Mouse (Mus musculus) C2C12 (cell line): ENCODE results near the gene Actl10. TPM values are rescaled to one million over a fixed set of nuclear protein-coding genes. Genes with fewer than 3 reads are reported as not detected.
A peak's percentile ranks its signal among the peaks of the same experiment; 100 is the strongest.

Experiments used
- H3K27me3 ChIP-seq: one replicate; pipeline ENCODE4 v1.6.1; 2011; ENCODE audit not compliant: control insufficient read depth, insufficient read depth, insufficient read length
- H3K36me3 ChIP-seq: one replicate; pipeline ENCODE4 v1.6.1; 2011; ENCODE audit not compliant: control insufficient read depth, insufficient read depth
- H3K4me3 ChIP-seq: one replicate; pipeline ENCODE4 v1.5.1; 2011; ENCODE audit warnings: mild to moderate bottlenecking, control low read depth; ENCODE audit not compliant: poor library complexity, insufficient read depth, severe bottlenecking
- H3K79me2 ChIP-seq: one replicate; pipeline ENCODE4 v1.6.1; 2011; ENCODE audit not compliant: control insufficient read depth, insufficient read depth
- H3K79me3 ChIP-seq: one replicate; pipeline ENCODE4 v1.6.1; 2011; ENCODE audit warnings: low read depth, control low read depth
- H3ac ChIP-seq: one replicate; pipeline ENCODE3; 2011; ENCODE audit warnings: low read depth; ENCODE audit not compliant: control insufficient read depth, insufficient read length
- CEBPB ChIP-seq: IDR thresholded peaks from one replicate; pipeline ENCODE4 v1.6.1; 2011; ENCODE audit warnings: low read depth, mild to moderate bottlenecking, control low read depth, moderate library complexity
- CTCF ChIP-seq: IDR thresholded peaks from one replicate; pipeline ENCODE4 v1.5.1; 2011; ENCODE audit not compliant: control insufficient read depth, insufficient read depth, insufficient read length
- FOSL1 ChIP-seq: IDR thresholded peaks from one replicate; pipeline ENCODE4 v1.8.0; 2011; ENCODE audit warnings: mild to moderate bottlenecking, low read length; ENCODE audit not compliant: poor library complexity, insufficient read depth, severe bottlenecking
- MAX ChIP-seq: IDR thresholded peaks from one replicate; pipeline ENCODE4 v1.6.1; 2011; ENCODE audit warnings: mild to moderate bottlenecking, control low read depth
- MYOD1 ChIP-seq: IDR thresholded peaks from one replicate; pipeline ENCODE4 v1.6.1; 2011; ENCODE audit warnings: low read depth; ENCODE audit not compliant: control insufficient read depth, insufficient read length
- MYOG ChIP-seq: IDR thresholded peaks from one replicate; pipeline ENCODE4 v1.6.1; 2011; ENCODE audit not compliant: control insufficient read depth, insufficient read length; ENCODE audit errors: extremely low read depth
- USF1 ChIP-seq: IDR thresholded peaks from one replicate; pipeline ENCODE4 v1.6.1; 2011; ENCODE audit warnings: low read depth, mild to moderate bottlenecking, control low read depth, moderate library complexity
- polyA plus RNA-seq: library from polyadenylated mRNA; unstranded; fragments of >200 nt; fragmentation: generic; extraction: Trizol; gene quantifications from one replicate; pipeline ENCODE4 v1.2.1, GENCODE M21; 2012; ENCODE audit warnings: missing spikeins

The Actl10 gene
- polyA plus RNA-seq, 1 experiment: 0.33 TPM

GRCm38 (mm10) chr2:154589051-154589450 lies 37.5 kb downstream of the Actl10 start:
- H3K36me3 ChIP-seq: no peaks in the 10 kb centered on the region
- H3K79me2 ChIP-seq: no peaks in the 10 kb centered on the region
- no peaks in the 10 kb centered on the region for H3K79me3 ChIP-seq
- H3K4me3 ChIP-seq: no peak overlapping the region
- peaks cover 8% of the 10 kb centered on the region for H3K27me3 ChIP-seq
- H3ac ChIP-seq: no peak overlapping the region
- TF ChIP-seq MYOD1: no peak
- TF ChIP-seq CEBPB: no peak
- no peak for TF ChIP-seq CTCF
- TF ChIP-seq MYOG: no peak
- no peak for TF ChIP-seq USF1
- TF ChIP-seq FOSL1: no peak
- TF ChIP-seq MAX: no peak

DNA sequence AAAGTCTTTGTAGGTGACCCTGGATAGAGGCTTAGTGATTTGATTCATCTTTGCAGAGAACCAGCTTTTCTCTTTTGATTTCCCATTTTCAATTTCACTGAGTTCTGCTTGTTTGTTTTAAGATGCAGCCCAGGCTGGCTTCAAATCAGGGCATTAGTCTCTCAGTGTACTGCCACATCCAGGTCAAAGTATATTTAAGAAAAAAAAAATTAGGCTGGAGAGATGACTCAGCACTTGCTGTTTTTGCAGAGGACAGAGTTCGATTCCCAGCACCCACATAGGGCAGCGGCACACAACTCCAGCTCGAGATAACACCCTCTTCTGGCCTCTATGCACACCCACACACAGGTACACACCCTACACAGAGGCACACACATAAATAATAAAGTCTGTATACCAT lies 39.7 kb downstream of the Actl10 start:
- Histone ChIP-seq H3K4me3 (no peak overlapping the region), H3K79me3 (no peaks in the 10 kb centered on the region), H3K27me3 (peaks cover 8% of the 10 kb centered on the region), H3K36me3 (no peaks in the 10 kb centered on the region), H3ac (no peak overlapping the region), H3K79me2 (no peaks in the 10 kb centered on the region)
- TF ChIP-seq MAX (no peak), CTCF (no peak), MYOG (no peak), USF1 (no peak), MYOD1 (no peak), CEBPB (no peak), FOSL1 (no peak)

- no peak overlapping the region for H3K4me3 ChIP-seq
- H3ac ChIP-seq: no peak overlapping the region
- no peaks in the 10 kb centered on the region for H3K79me3 ChIP-seq
- H3K79me2 ChIP-seq: no peaks in the 10 kb centered on the region
- TF ChIP-seq MAX (no peak), MYOD1 (no peak), CTCF (peak; percentile 12), FOSL1 (no peak), MYOG (no peak)
- H3K27me3 ChIP-seq: peaks cover 5% of the 10 kb centered on the region
- H3K36me3 ChIP-seq: no peaks in the 10 kb centered on the region
Measured at GRCm38 (mm10) chr2:154593025-154593424, 41.4 kb downstream of the Actl10 start.

GRCm38 (mm10) chr2:154595775-154596174 lies 44.2 kb downstream of the Actl10 start:
- no peak for TF ChIP-seq MAX
- TF ChIP-seq MYOG: no peak
- TF ChIP-seq CTCF: no peak
- peak; percentile 49 for TF ChIP-seq USF1
- TF ChIP-seq FOSL1: no peak
- no peak for TF ChIP-seq CEBPB
- H3ac ChIP-seq: no peak overlapping the region
- no peaks in the 10 kb centered on the region for H3K27me3 ChIP-seq
- H3K4me3 ChIP-seq: no peak overlapping the region
- H3K79me2 ChIP-seq: no peaks in the 10 kb centered on the region
- no peaks in the 10 kb centered on the region for H3K79me3 ChIP-seq
- no peaks in the 10 kb centered on the region for H3K36me3 ChIP-seq

DNA sequence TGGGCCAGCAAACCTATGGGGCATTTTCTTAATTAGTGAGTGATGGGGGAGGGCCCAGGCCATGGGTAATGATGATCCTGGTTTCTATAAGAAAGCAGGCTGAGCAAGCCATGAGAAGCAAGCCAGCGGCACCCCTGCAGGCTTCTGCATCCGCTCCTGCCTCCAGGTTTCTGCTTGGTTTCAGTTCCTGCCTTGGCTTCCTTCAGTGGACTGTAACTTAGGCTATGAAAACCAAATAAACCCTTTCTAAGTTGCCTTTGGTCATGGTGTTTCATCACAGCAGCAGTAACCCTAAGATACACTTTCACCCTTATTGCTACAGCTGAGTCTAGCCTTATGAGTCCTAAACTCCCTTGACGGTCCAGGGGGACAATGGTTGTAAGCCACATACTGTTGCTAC lies 45.8 kb downstream of the Actl10 start:
- no peaks in the 10 kb centered on the region for H3K79me2 ChIP-seq
- no peak overlapping the region for H3K4me3 ChIP-seq
- no peak overlapping the region for H3ac ChIP-seq
- no peaks in the 10 kb centered on the region for H3K79me3 ChIP-seq
- H3K36me3 ChIP-seq: no peaks in the 10 kb centered on the region
- H3K27me3 ChIP-seq: no peaks in the 10 kb centered on the region
- TF ChIP-seq CTCF: no peak
- TF ChIP-seq MYOG: no peak
- TF ChIP-seq FOSL1: no peak
- no peak for TF ChIP-seq USF1
- TF ChIP-seq MYOD1: no peak
- no peak for TF ChIP-seq MAX
- no peak for TF ChIP-seq CEBPB

- Histone ChIP-seq H3K79me3 (no peaks in the 10 kb centered on the region), H3K79me2 (no peaks in the 10 kb centered on the region), H3ac (no peak overlapping the region), H3K27me3 (no peaks in the 10 kb centered on the region), H3K4me3 (no peak overlapping the region), H3K36me3 (no peaks in the 10 kb centered on the region)
- TF ChIP-seq MYOG (no peak), MYOD1 (no peak), FOSL1 (no peak), CEBPB (no peak), USF1 (no peak), MAX (no peak), CTCF (no peak)
Measured at GRCm38 (mm10) chr2:154600586-154600985, 49.0 kb downstream of the Actl10 start.
